Mouse (Mus musculus): ENCODE measurements around the gene A1bg. TPM values are rescaled to one million over a fixed set of nuclear protein-coding genes. Genes with fewer than 3 reads are reported as not detected.
A peak's percentile ranks its signal among the peaks of the same experiment; 100 is the strongest.

The A1bg gene
- total and polyA plus RNA-seq, 2 experiments from 2014 or later, result not detected

GRCm38 (mm10) chr15:60853231-60853999 is 69.4 kb downstream of the A1bg start, which contains the start of gene Fam84b:
Gene Fam84b, minus strand, starts transcription at chr15:60853778.
- H3K4me2 ChIP-seq (ENCODE audit: low read depth), result no peak within 1 kb of the TSS
- ATAC-seq (peak; percentile 67), DNase-seq (no peak)
- no peak within 1 kb of the TSS for H3K9ac ChIP-seq
- no peaks in the 10 kb centered on the region for H3K27me3 ChIP-seq (ENCODE audit: insufficient read depth, low read length)
- no peak within 1 kb of the TSS for H3K4me3 ChIP-seq (ENCODE audit: low read depth, low read length)
- H3K9me3 ChIP-seq (ENCODE audit: low read length), result no peaks in the 10 kb centered on the region
- TF ChIP-seq CTCF (IDR thresholded peaks at IDR 0.05; ENCODE audit: low read depth), result no peak
- H3K36me3 ChIP-seq (ENCODE audit: insufficient read depth), result no peaks in the 10 kb centered on the region
- H3K4me1 ChIP-seq (ENCODE audit: insufficient read depth), result no peaks in the 10 kb centered on the region
- WGBS, result 26% methylated on average over 17 of the region's 17 CpGs
- no peak within 1 kb of the TSS for H3K27ac ChIP-seq (ENCODE audit: low read depth, low read length)

- TF ChIP-seq CTCF (IDR thresholded peaks at IDR 0.05; ENCODE audit: low read depth), result no peak
- H3K4me1 ChIP-seq (ENCODE audit: insufficient read depth), result no peaks in the 10 kb centered on the region
- H3K4me3 ChIP-seq (ENCODE audit: low read depth, low read length), result no peak overlapping the region
- H3K36me3 ChIP-seq (ENCODE audit: insufficient read depth), result no peaks in the 10 kb centered on the region
- DNase-seq (no peak), ATAC-seq (no peak)
- H3K4me2 ChIP-seq (ENCODE audit: low read depth), result no peak overlapping the region
- H3K9me3 ChIP-seq (ENCODE audit: low read length), result no peaks in the 10 kb centered on the region
- H3K27ac ChIP-seq (ENCODE audit: low read depth, low read length), result no peak overlapping the region
- 79% methylated on average over 3 of the region's 3 CpGs for WGBS
- no peaks in the 10 kb centered on the region for H3K27me3 ChIP-seq (ENCODE audit: insufficient read depth, low read length)
- no peak overlapping the region for H3K9ac ChIP-seq
Observed at GRCm38 (mm10) chr15:60848630-60849029, 74.2 kb downstream of the A1bg start.

Other genes starting within 250 kb of the A1bg start
- gene Fam84b, start 69.2 kb downstream of the A1bg start, total RNA-seq (2014; rRNA removed), result 15.8 and 20.2 TPM in 2 replicates
- 6.4 TPM in 2 replicates for gene Fam84b, start 69.2 kb downstream of the A1bg start, polyA plus RNA-seq (2015; fragmentation: Nextera tagmentation; extraction: Ambion mirVana)

All from forebrain, postnatal 0 days (tissue).